Mouse (Mus musculus) testis, adult 2 months (tissue): Measurements from ENCODE around the gene Tomt. TPM values are rescaled to one million over a fixed set of nuclear protein-coding genes. Genes with fewer than 3 reads are reported as not detected.

Experiments used
- H3K27ac ChIP-seq: fragments of 200-500 bp; 2 replicates; pipeline ENCODE4 v1.5.1; 2012; ENCODE audit warnings: low read depth, low read length; ENCODE audit not compliant: control insufficient read depth, insufficient read depth
- H3K27me3 ChIP-seq: fragments of 200-500 bp; 2 replicates; pipeline ENCODE4 v1.6.1; 2012; ENCODE audit warnings: mild to moderate bottlenecking, low read length, moderate library complexity; ENCODE audit not compliant: control insufficient read depth, insufficient read depth
- H3K36me3 ChIP-seq: fragments of 200-500 bp; 2 replicates; pipeline ENCODE4 v1.6.1; 2012; ENCODE audit warnings: mild to moderate bottlenecking, low read length; ENCODE audit not compliant: control insufficient read depth, insufficient read depth
- H3K4me1 ChIP-seq: fragments of 200-500 bp; 2 replicates; pipeline ENCODE4 v1.6.1; 2012; ENCODE audit warnings: low read length; ENCODE audit not compliant: control insufficient read depth, insufficient read depth
- H3K4me3 ChIP-seq: fragments of 200-500 bp; 2 replicates; pipeline ENCODE4 v1.5.1; 2012; ENCODE audit warnings: low read depth, mild to moderate bottlenecking, low read length, moderate library complexity, mixed read lengths; ENCODE audit not compliant: control insufficient read depth
- CTCF ChIP-seq: fragments of 200-500 bp; IDR thresholded peaks from 2 replicates; pipeline ENCODE4 v1.5.1; 2012; ENCODE audit warnings: low read depth, mild to moderate bottlenecking, inconsistent platforms, low read length, moderate library complexity; ENCODE audit not compliant: control insufficient read depth, insufficient read depth, insufficient replicate concordance
- POLR2A ChIP-seq: fragments of 200-500 bp; IDR thresholded peaks from 2 replicates; pipeline ENCODE4 v1.6.1; 2012; ENCODE audit warnings: low read depth, mild to moderate bottlenecking, inconsistent platforms, low read length, moderate library complexity; ENCODE audit not compliant: control insufficient read depth
- polyA plus RNA-seq: library from polyadenylated mRNA; depleted of rRNA; stranded (reverse); fragments of >200 nt; gene quantifications from 2 replicates; pipeline ENCODE4 v1.2.3, GENCODE M21; 2012

The Tomt gene
- polyA plus RNA-seq, 1 experiment, result 2.0 TPM

DNA sequence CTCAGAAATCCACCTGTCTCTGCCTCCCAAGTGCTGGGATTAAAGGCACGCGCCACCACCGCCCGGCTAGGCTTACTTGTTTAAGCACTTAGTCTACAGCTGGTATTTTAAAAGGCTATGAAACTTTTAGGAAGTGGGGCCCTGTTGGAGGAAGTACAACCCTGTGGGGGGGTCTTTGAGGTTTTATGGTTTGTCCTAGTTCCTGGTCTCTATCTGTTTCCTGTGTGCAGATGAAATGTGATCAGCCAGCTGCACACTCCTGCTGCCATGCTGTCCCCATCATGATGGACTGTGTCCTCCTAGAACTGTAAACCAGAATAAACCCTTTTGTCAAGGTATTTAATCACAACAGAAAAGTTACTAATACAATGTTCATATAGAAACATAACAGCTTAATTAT is 22.0 kb downstream of the Tomt start:
- no peak overlapping the region for H3K4me3 ChIP-seq
- no peaks in the 10 kb centered on the region for H3K4me1 ChIP-seq
- H3K27ac ChIP-seq, result no peak overlapping the region
- no peak for TF ChIP-seq CTCF
- TF ChIP-seq POLR2A, result no peak
- H3K27me3 ChIP-seq, result no peaks in the 10 kb centered on the region
- no peaks in the 10 kb centered on the region for H3K36me3 ChIP-seq

DNA sequence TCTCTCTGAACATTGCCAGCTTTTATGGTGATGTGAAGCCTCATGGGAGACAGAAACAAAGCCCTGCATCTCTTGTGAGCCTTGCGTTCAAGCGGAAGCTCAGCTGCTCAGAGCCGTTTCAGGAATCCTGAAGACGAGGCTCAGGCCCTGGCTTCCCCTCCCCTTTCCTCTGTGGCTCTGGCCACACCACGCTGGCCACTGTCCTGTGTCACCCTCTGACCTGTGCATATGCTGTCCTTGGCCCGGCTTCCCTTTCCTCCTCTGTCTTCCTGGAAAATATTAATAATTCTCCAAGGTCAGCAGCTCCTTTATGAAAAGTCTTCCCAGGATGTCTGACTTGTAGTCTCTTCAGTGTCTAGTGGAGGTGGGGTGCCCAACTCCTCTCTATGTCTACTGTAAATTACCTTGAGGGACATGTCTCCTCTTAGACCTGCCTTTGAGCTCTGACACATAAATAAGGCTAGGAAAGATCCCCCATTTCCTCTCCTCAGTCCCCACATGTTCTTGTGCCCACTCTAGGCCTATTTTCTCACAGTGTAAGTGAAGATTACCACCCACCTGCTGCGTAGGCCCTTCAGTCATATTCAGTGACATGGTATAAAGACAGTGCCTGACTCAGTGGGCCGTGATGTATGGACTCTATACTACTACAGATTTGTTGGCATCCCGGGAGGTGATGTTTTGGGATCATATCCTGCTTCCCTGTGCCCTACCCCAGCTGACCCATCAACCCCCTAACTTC is 23.6 kb downstream of the Tomt start:
- H3K27ac ChIP-seq, result no peak overlapping the region
- no peaks in the 10 kb centered on the region for H3K27me3 ChIP-seq
- H3K4me1 ChIP-seq, result no peaks in the 10 kb centered on the region
- no peak overlapping the region for H3K4me3 ChIP-seq
- H3K36me3 ChIP-seq, result no peaks in the 10 kb centered on the region
- TF ChIP-seq POLR2A, result no peak
- no peak for TF ChIP-seq CTCF

DNA sequence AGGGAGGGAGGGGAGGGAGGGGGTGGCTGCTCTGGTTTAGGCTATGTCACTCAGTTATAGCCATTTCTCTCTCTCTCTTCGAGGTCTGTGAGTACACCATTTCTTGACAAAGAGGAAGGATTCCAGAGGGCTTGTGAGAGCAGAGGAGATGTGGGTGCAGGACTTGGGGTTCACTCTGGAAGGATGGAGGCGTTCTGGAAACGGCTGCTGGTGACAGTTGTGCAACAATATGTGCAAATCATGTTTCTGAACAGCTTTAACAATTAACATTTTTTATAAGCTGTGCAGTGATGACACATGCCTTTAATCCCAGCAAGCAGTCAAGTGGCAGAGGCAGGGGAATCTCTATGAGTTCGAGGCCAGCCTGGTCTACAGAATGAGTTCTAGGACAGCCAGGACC is 25.3 kb downstream of the Tomt start:
- no peak for TF ChIP-seq CTCF
- no peak for TF ChIP-seq POLR2A
- H3K36me3 ChIP-seq, result no peaks in the 10 kb centered on the region
- no peaks in the 10 kb centered on the region for H3K27me3 ChIP-seq
- H3K4me3 ChIP-seq, result no peak overlapping the region
- no peaks in the 10 kb centered on the region for H3K4me1 ChIP-seq
- H3K27ac ChIP-seq, result no peak overlapping the region

DNA sequence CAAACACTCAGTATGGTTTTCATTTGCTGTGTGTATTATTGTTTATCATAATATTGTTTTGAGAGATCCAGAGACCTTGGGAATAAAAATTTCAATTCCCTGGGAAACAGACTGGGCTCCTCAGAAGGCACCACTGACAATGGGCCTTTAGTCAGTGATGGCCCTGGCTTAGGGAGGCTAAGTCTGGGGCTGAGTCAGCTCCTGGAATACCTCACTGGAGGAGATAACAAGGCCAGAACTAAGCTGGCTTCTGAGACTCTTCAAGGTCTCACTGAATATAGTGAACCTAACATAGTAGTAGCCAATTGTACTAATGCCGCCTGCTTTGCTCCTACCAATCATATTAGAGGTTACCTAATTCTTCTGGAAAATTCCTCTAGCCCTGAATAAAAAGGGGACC is 30.2 kb downstream of the Tomt start:
- Histone ChIP-seq H3K4me1 (no peaks in the 10 kb centered on the region), H3K4me3 (no peak overlapping the region)

DNA sequence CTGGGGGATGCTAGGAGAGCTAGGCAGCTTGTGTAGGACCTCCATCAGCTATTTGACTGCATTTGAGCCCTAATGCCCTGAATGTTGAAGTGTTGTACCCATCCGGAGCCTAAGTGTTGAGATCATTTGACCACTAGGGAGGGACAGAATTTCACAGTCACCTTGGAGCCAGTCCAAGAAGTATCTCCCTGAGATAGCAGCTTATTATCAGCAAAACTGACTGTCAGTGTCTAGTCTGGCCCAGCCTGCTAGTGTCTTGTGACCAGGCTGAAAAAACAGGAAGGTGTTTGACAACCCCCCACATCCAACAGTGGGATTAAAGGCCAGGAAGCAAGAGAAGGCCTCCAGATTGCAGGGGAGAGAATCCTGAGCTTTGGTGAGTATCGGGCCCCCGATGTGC is 34.9 kb downstream of the Tomt start:
- 0 out of 2 replicates have a peak overlapping the region, but pooled peaks have one; percentile 30 for H3K27ac ChIP-seq
- TF ChIP-seq CTCF (no peak), POLR2A (no peak)
- peaks cover 2% of the 10 kb centered on the region; the same call in 1 of the 2 replicates for H3K4me1 ChIP-seq
- H3K4me3 ChIP-seq, result no peak overlapping the region
- H3K36me3 ChIP-seq, result no peaks in the 10 kb centered on the region
- H3K27me3 ChIP-seq, result no peaks in the 10 kb centered on the region

More for the DNA sequence above, 30.2 kb downstream of the Tomt start:
- Histone ChIP-seq H3K27me3 (no peaks in the 10 kb centered on the region), H3K36me3 (no peaks in the 10 kb centered on the region), H3K27ac (no peak overlapping the region)
- TF ChIP-seq POLR2A (no peak), CTCF (no peak)

DNA sequence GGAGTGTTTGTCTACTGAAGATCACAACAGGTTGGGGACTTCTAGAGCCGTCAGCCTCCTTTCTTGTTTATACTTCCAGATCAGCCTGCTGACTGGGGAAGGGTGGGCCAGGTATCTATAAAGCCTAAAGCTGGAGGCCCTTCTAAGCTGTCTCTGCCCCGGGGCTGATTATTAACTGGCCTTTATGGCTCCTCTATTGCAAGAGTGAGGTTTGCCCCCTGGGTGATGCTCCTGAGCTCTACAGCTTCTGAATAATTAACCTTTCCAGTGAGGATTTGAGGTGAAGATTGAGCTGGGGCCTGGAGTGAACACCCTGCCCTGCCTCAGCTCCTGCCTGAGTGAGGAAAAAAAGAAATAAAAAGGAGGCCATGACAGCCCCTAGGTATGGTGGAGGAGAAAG is 35.5 kb downstream of the Tomt start, which contains the start of gene Folr1:
Gene Folr1 (minus strand): TSS at position 160 of the 400 bp plus-strand sequence.
- Histone ChIP-seq H3K36me3 (no peaks in the 10 kb centered on the region), H3K27ac (0 out of 2 replicates have a peak within 1 kb of the TSS, but pooled peaks have one; percentile 30), H3K4me3 (no peak within 1 kb of the TSS), H3K27me3 (no peaks in the 10 kb centered on the region), H3K4me1 (peaks cover 2% of the 10 kb centered on the region; the same call in 1 of the 2 replicates)
- TF ChIP-seq POLR2A (no peak), CTCF (no peak)

DNA sequence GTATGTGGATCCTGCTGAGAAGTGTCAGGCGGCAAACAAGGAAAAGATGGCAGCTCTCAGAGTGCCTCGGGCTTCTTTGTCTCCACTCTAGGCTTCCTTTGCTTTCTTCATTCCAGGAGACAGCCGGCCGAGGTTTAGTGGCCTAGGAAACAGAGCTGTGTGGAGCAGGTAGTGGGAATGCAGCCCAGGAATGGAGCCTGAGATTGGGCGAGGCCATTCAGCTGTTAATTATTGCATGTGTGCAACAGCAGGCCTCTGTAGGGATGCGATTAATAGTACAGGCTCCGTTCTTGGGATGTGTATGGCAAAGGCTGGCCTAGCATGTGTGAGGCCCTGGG is 37.0 kb downstream of the Tomt start:
- H3K27me3 ChIP-seq, result no peaks in the 10 kb centered on the region
- peaks cover 2% of the 10 kb centered on the region; the same call in 1 of the 2 replicates for H3K4me1 ChIP-seq
- no peak overlapping the region for H3K27ac ChIP-seq
- H3K36me3 ChIP-seq, result no peaks in the 10 kb centered on the region
- H3K4me3 ChIP-seq, result no peak overlapping the region
- TF ChIP-seq POLR2A, result no peak
- no peak for TF ChIP-seq CTCF
